Mouse (Mus musculus) CH12.LX (cell line): ENCODE data around the gene Btbd9. TPM values are rescaled to one million over a fixed set of nuclear protein-coding genes. Genes with fewer than 3 reads are reported as not detected.

ENCODE experiments used
- DNase-seq: peaks from one replicate; pipeline ENCODE4 v3.0.0-alpha.2; 2013; ENCODE audit errors: extremely low read depth
- H3K27ac ChIP-seq: 2 replicates; pipeline ENCODE4 v1.5.1; 2012; ENCODE audit warnings: low read depth, mild to moderate bottlenecking, control low read depth, moderate library complexity; ENCODE audit not compliant: insufficient read depth
- H3K27me3 ChIP-seq: replicated peaks from 2 replicates; pipeline ENCODE3; 2012; ENCODE audit warnings: inconsistent platforms
- H3K36me3 ChIP-seq, 2 experiments: replicated peaks in 1 of 2; 2 replicates each; pipeline versions ENCODE3 to v1.6.1; 2012; ENCODE audit warnings: inconsistent platforms in 1 of 2, low read length in 1 of 2, mild to moderate bottlenecking in 1 of 2, mixed read lengths in 1 of 2, moderate library complexity in 1 of 2; ENCODE audit not compliant: control insufficient read depth in 1 of 2, insufficient read depth in 1 of 2
- H3K4me1 ChIP-seq, 2 experiments: 2 replicates each; pipeline ENCODE4 v1.6.1; 2012; ENCODE audit warnings: inconsistent platforms in 1 of 2, moderate library complexity in 1 of 2; ENCODE audit not compliant: insufficient read depth in 2 of 2, control insufficient read depth in 1 of 2
- H3K4me2 ChIP-seq: 2 replicates; pipeline ENCODE4 v1.6.1; 2012; ENCODE audit warnings: low read depth, mild to moderate bottlenecking, control low read depth; ENCODE audit not compliant: poor library complexity, insufficient read depth, severe bottlenecking
- H3K4me3 ChIP-seq, 3 experiments: fragments of 150-350 bp in 1 of 3; sonication (generic) in 1 of 3; replicated peaks in 1 of 3; 2 replicates each; pipeline versions ENCODE3 to v1.5.1; 2011 to 2012; ENCODE audit warnings: low read depth in 2 of 3, low read length in 2 of 3, mild to moderate bottlenecking in 2 of 3, moderate library complexity in 2 of 3, control low read depth in 1 of 3, improper control_type of control experiment in 1 of 3, inconsistent platforms in 1 of 3, mixed read lengths in 1 of 3; ENCODE audit not compliant: poor library complexity in 1 of 3
- H3K79me2 ChIP-seq: replicated peaks from 2 replicates; pipeline ENCODE4 v1.6.1; 2012; ENCODE audit warnings: mild to moderate bottlenecking, moderate library complexity; ENCODE audit not compliant: control insufficient read depth, poor library complexity, insufficient read depth, severe bottlenecking; ENCODE audit errors: extremely low read depth
- H3K9ac ChIP-seq: 2 replicates; pipeline ENCODE4 v1.6.1; 2012; ENCODE audit warnings: low read depth, mild to moderate bottlenecking, control low read depth, moderate library complexity; ENCODE audit not compliant: insufficient read depth
- H3K9me3 ChIP-seq: replicated peaks from 2 replicates; pipeline ENCODE3; 2012; ENCODE audit warnings: low read length, inconsistent platforms, mixed read lengths
- BHLHE40 ChIP-seq: IDR thresholded peaks from 2 replicates; pipeline ENCODE4 v1.6.1; 2011; ENCODE audit warnings: mild to moderate bottlenecking, low read depth, low read length, improper control_type of control experiment
- CHD1 ChIP-seq: IDR thresholded peaks from 2 replicates; pipeline ENCODE4 v1.6.1; 2012; ENCODE audit warnings: low read depth, low read length, improper control_type of control experiment, inconsistent platforms
- CTCF ChIP-seq, 2 experiments: IDR thresholded peaks in 1 of 2; conservative IDR thresholded peaks in 1 of 2; 2 replicates each; pipeline ENCODE4 v1.5.1; 2011 to 2012; ENCODE audit warnings: low read depth in 2 of 2, low read length in 2 of 2, improper control_type of control experiment in 1 of 2, inconsistent platforms in 1 of 2, mild to moderate bottlenecking in 1 of 2, moderate library complexity in 1 of 2
- ELF1 ChIP-seq: IDR thresholded peaks from 2 replicates; pipeline ENCODE4 v1.6.1; 2014; ENCODE audit warnings: low read depth, mild to moderate bottlenecking, inconsistent platforms, low read length, improper control_type of control experiment
- GABPA ChIP-seq: IDR thresholded peaks from 2 replicates; pipeline ENCODE4 v1.6.1; 2012; ENCODE audit warnings: low read depth, low read length, improper control_type of control experiment, inconsistent platforms; ENCODE audit not compliant: insufficient replicate concordance
- JUN ChIP-seq: IDR thresholded peaks from 2 replicates; pipeline ENCODE4 v1.6.1; 2011; ENCODE audit warnings: low read depth, mild to moderate bottlenecking, low read length, improper control_type of control experiment, moderate library complexity; ENCODE audit not compliant: insufficient read depth
- JUND ChIP-seq: conservative IDR thresholded peaks from 2 replicates; pipeline ENCODE4 v1.6.1; 2011; ENCODE audit warnings: low read depth, low read length, improper control_type of control experiment
- KAT2A ChIP-seq: IDR thresholded peaks from 2 replicates; pipeline ENCODE4 v1.6.1; 2012; ENCODE audit warnings: low read length, improper control_type of control experiment, inconsistent platforms; ENCODE audit not compliant: insufficient replicate concordance
- MAFK ChIP-seq: IDR thresholded peaks from 2 replicates; pipeline ENCODE4 v1.6.1; 2011; ENCODE audit warnings: low read length, improper control_type of control experiment; ENCODE audit not compliant: insufficient replicate concordance
- MAX ChIP-seq: IDR thresholded peaks from 2 replicates; pipeline ENCODE4 v1.6.1; 2011; ENCODE audit warnings: low read length, improper control_type of control experiment
- MAZ ChIP-seq: IDR thresholded peaks from 2 replicates; pipeline ENCODE4 v1.6.1; 2012; ENCODE audit warnings: low read depth, mild to moderate bottlenecking, inconsistent platforms, low read length, improper control_type of control experiment, moderate library complexity
- MXI1 ChIP-seq: IDR thresholded peaks from 2 replicates; pipeline ENCODE4 v1.6.1; 2011; ENCODE audit warnings: mild to moderate bottlenecking, low read depth, low read length, improper control_type of control experiment
- NRF1 ChIP-seq: IDR thresholded peaks from 2 replicates; pipeline ENCODE4 v1.6.1; 2014; ENCODE audit warnings: low read depth, mild to moderate bottlenecking, inconsistent platforms, low read length, improper control_type of control experiment, moderate library complexity
- PAX5 ChIP-seq: IDR thresholded peaks from 2 replicates; pipeline ENCODE4 v1.6.1; 2012; ENCODE audit warnings: low read length, inconsistent platforms, mixed read lengths
- POLR2A ChIP-seq: IDR thresholded peaks from 2 replicates; pipeline ENCODE4 v1.6.1; 2011; ENCODE audit warnings: low read depth, mild to moderate bottlenecking, improper control_type of control experiment, low read length
- POLR2AphosphoS2 ChIP-seq: IDR thresholded peaks from 2 replicates; pipeline ENCODE4 v1.6.1; 2011; ENCODE audit warnings: low read depth, low read length, improper control_type of control experiment
- RAD21 ChIP-seq: IDR thresholded peaks from 2 replicates; pipeline ENCODE4 v1.6.1; 2011; ENCODE audit warnings: low read depth, mild to moderate bottlenecking, low read length, improper control_type of control experiment, moderate library complexity
- RCOR1 ChIP-seq: conservative IDR thresholded peaks from 2 replicates; pipeline ENCODE4 v1.6.1; 2012; ENCODE audit warnings: low read depth, mild to moderate bottlenecking, inconsistent platforms, low read length, improper control_type of control experiment
- SIN3A ChIP-seq: IDR thresholded peaks from 2 replicates; pipeline ENCODE4 v1.6.1; 2012; ENCODE audit warnings: low read length, improper control_type of control experiment, inconsistent platforms
- SMC3 ChIP-seq: IDR thresholded peaks from 2 replicates; pipeline ENCODE4 v1.6.1; 2011; ENCODE audit warnings: low read depth, low read length, improper control_type of control experiment
- USF1 ChIP-seq: IDR thresholded peaks from 2 replicates; pipeline ENCODE4 v1.6.1; 2014; ENCODE audit warnings: low read depth, mild to moderate bottlenecking, inconsistent platforms, low read length, improper control_type of control experiment
- ZKSCAN1 ChIP-seq: IDR thresholded peaks from 2 replicates; pipeline ENCODE4 v1.6.1; 2012; ENCODE audit warnings: low read depth, inconsistent platforms, low read length, improper control_type of control experiment, borderline replicate concordance
- ZNF384 ChIP-seq: IDR thresholded peaks from 2 replicates; pipeline ENCODE4 v1.6.1; 2012; ENCODE audit warnings: low read depth, low read length, improper control_type of control experiment, inconsistent platforms
- dilution Hi-C: fragments of 300-500 bp; cut with MboI; formaldehyde crosslinking; loops from 2 replicates; pipeline ENCODE4 v1.14.3; 2020; ENCODE audit warnings: low sequenced_read_pairs; ENCODE audit not compliant: extremely low pct_unique_long_range_greater_than_20kb, extremely low pct_ligation_motif_present
- in situ Hi-C: fragments of 300-500 bp; cut with MboI; formaldehyde crosslinking; loops from 3 replicates; pipeline ENCODE4 v1.14.3; 2019; ENCODE audit warnings: low sequenced_read_pairs, low pct_ligation_motif_present, low pct_unique_long_range_greater_than_20kb, mixed read lengths
- polyA plus RNA-seq: library from polyadenylated mRNA; unstranded; fragments of >175 nt; gene quantifications from 2 replicates; pipeline ENCODE4 v1.2.1, GENCODE M21; 2012; ENCODE audit warnings: low read depth; ENCODE audit not compliant: insufficient read length
- total RNA-seq, 2 experiments: library from RNA; depleted of rRNA; stranded (reverse); fragments of 300-350 nt in 1 of 2; fragments of >200 nt in 1 of 2; gene quantifications; 2 replicates each; pipeline ENCODE4 v1.2.3; 2012 to 2014

Gene Btbd9
- total and polyA plus RNA-seq, 3 experiments = 19.3 to 25.4 (median 20.0) TPM

DNA sequence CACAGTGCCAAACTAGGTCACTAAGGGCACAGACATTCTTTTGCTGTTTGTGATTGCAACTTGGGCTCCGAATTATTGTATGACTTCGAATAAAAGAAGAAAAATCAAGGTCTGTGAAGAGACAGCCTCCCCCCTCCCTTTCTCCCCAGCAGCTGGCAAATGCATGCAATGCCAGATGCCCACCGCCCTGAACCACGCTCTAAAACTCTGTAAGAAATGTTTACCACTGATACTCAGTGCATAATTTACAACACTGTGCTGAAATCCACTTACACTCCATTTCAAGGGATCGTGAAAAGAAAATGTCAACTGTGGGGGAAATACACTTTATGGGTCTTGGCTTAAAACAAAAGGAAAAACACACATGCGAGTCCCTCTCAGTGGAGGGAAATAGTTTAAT lies 313.3 kb downstream of the Btbd9 start:
- no peak for DNase-seq
- Histone ChIP-seq H3K9me3 (no peaks in the 10 kb centered on the region), H3K9ac (no peak overlapping the region), H3K36me3 (peaks cover 0 to 23% of the 10 kb centered on the region in 2 experiments), H3K4me3 (no peak overlapping the region), H3K27ac (no peak overlapping the region), H3K79me2 (no peaks in the 10 kb centered on the region), H3K27me3 (no peaks in the 10 kb centered on the region), H3K4me2 (no peak overlapping the region), H3K4me1 (peaks cover 22 to 47% of the 10 kb centered on the region in 2 experiments)
- in situ Hi-C loops = no loop called here
- no peak for TF ChIP-seq MAZ
- no peak for TF ChIP-seq CHD1
- TF ChIP-seq CTCF (conservative IDR thresholded peaks at IDR 0.05 in 1 of 2, IDR thresholded peaks at IDR 0.05 in 1 of 2; ENCODE audit: low read depth in 2 of 2, low read length in 2 of 2) = no peak
- TF ChIP-seq JUND = no peak
- no peak for TF ChIP-seq KAT2A
- TF ChIP-seq USF1 = no peak
- TF ChIP-seq RAD21 = no peak
- dilution Hi-C loops = no loop called here

DNA sequence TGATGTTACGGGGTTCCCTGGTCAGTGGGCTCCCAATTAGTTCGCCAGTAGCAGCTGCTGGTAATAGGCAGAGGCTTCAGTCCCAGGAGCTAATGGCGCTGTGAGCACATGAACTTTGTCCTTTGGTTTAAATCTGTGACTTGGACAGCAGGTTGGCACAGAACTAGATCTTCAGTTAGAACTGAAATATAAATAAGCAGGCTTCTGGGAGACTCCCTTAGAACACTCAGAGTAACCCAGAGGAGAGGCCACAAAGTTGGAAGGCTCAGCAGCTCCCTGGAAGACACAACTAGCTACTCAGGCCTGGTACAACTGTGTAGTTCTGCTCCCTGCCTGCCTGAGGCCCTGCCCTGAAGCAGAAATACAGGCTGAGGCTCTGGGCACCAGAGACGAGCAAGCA lies 313.8 kb downstream of the Btbd9 start:
- no peak for DNase-seq
- Histone ChIP-seq H3K9ac (no peak overlapping the region), H3K27ac (no peak overlapping the region), H3K4me3 (no peak overlapping the region), H3K36me3 (peaks cover 0 to 24% of the 10 kb centered on the region in 2 experiments), H3K79me2 (no peaks in the 10 kb centered on the region), H3K27me3 (no peaks in the 10 kb centered on the region), H3K4me1 (peaks cover 22 to 47% of the 10 kb centered on the region in 2 experiments), H3K9me3 (no peaks in the 10 kb centered on the region), H3K4me2 (no peak overlapping the region)
- in situ Hi-C loops (no loop called here), dilution Hi-C loops (no loop called here)
- no peak for TF ChIP-seq POLR2A
- no peak for TF ChIP-seq MXI1
- no peak for TF ChIP-seq NRF1
- no peak for TF ChIP-seq RCOR1
- no peak for TF ChIP-seq ELF1
- no peak for TF ChIP-seq PAX5
- TF ChIP-seq ZKSCAN1 = no peak
- no peak for TF ChIP-seq JUN

DNA sequence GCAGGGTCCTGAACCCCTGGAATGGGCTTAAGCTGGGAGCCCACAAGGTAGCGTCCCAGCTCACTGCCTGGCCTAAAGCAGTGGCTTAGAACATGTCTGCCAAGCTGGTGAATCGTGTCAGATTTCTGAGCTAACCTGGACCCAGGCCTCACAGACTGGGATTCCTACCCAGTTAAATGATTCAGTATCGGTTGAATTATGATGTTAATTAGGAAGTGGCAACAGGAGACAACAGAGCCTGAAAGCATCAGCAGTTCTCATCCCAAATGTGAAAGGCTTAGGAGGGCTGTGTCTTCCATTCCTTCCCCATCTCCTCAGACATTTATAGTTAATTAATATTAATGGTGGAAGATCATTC lies 314.3 kb downstream of the Btbd9 start:
- no peak for DNase-seq
- Histone ChIP-seq H3K4me2 (no peak overlapping the region), H3K4me1 (peaks cover 22 to 47% of the 10 kb centered on the region in 2 experiments), H3K79me2 (no peaks in the 10 kb centered on the region), H3K27me3 (no peaks in the 10 kb centered on the region), H3K9ac (no peak overlapping the region), H3K4me3 (no peak overlapping the region), H3K27ac (peak overlapping the region; percentile 85), H3K36me3 (peaks cover 0 to 21% of the 10 kb centered on the region in 2 experiments), H3K9me3 (no peaks in the 10 kb centered on the region)
- in situ Hi-C loops = no loop called here
- TF ChIP-seq MAFK (no peak), BHLHE40 (no peak), POLR2A (no peak), ZNF384 (no peak), USF1 (no peak), ELF1 (no peak), CHD1 (no peak), SMC3 (no peak), POLR2AphosphoS2 (no peak), SIN3A (no peak), MAX (no peak), GABPA (no peak), CTCF (conservative IDR thresholded peaks at IDR 0.05 in 1 of 2, IDR thresholded peaks at IDR 0.05 in 1 of 2; ENCODE audit: low read depth in 2 of 2, low read length in 2 of 2) (no peak)
- dilution Hi-C loops = no loop called here
